Mouse (Mus musculus) ovary, postnatal 10 days (tissue): ENCODE data around the gene Pp2d1.

Source experiments
- DNase-seq: peaks from one replicate; pipeline ENCODE4 v3.0.0; 2022; ENCODE audit warnings: low spot score

Gene Pp2d1

GRCm38 (mm10) chr17:53566161-53566918 lies 27.1 kb upstream of the Pp2d1 start, which contains the start of gene Kat2b:
Gene Kat2b, plus strand, starts transcription at chr17:53566861.
- DNase-seq: peak; percentile 28

GRCm38 (mm10) chr17:53564837-53565236 lies 25.6 kb upstream of the Pp2d1 start:
- no peak for DNase-seq

GRCm38 (mm10) chr17:53561458-53562029 lies 22.3 kb upstream of the Pp2d1 start:
- no peak for DNase-seq

- DNase-seq: no peak
Observed at GRCm38 (mm10) chr17:53559646-53560045, 20.4 kb upstream of the Pp2d1 start.

GRCm38 (mm10) chr17:53557443-53557842 lies 18.2 kb upstream of the Pp2d1 start:
- no peak for DNase-seq

- no peak for DNase-seq
Observed at GRCm38 (mm10) chr17:53554813-53555212, 15.6 kb upstream of the Pp2d1 start.

GRCm38 (mm10) chr17:53554088-53554487 lies 14.8 kb upstream of the Pp2d1 start:
- no peak for DNase-seq

GRCm38 (mm10) chr17:53551306-53552299 lies 12.4 kb upstream of the Pp2d1 start:
- DNase-seq: no peak

GRCm38 (mm10) chr17:53543591-53544324 lies 4.5 kb upstream of the Pp2d1 start:
- DNase-seq: no peak

- DNase-seq: no peak
Observed at GRCm38 (mm10) chr17:53542536-53542935, 3.3 kb upstream of the Pp2d1 start.

GRCm38 (mm10) chr17:53532425-53532824 lies 6.8 kb downstream of the Pp2d1 start:
- no peak for DNase-seq

GRCm38 (mm10) chr17:53531160-53531559 lies 8.1 kb downstream of the Pp2d1 start:
- no peak for DNase-seq

- no peak for DNase-seq
Observed at GRCm38 (mm10) chr17:53528034-53528433, 11.2 kb downstream of the Pp2d1 start.

- DNase-seq: no peak
Observed at GRCm38 (mm10) chr17:53520509-53520908, 18.7 kb downstream of the Pp2d1 start.

GRCm38 (mm10) chr17:53519364-53519763 lies 19.9 kb downstream of the Pp2d1 start:
- DNase-seq: no peak

GRCm38 (mm10) chr17:53512311-53512951 lies 26.8 kb downstream of the Pp2d1 start:
- no peak for DNase-seq

- no peak for DNase-seq
Observed at GRCm38 (mm10) chr17:53502966-53503365, 36.3 kb downstream of the Pp2d1 start.

GRCm38 (mm10) chr17:53489007-53489378 lies 50.3 kb downstream of the Pp2d1 start:
- DNase-seq: no peak

GRCm38 (mm10) chr17:53488291-53489006 lies 50.8 kb downstream of the Pp2d1 start:
- no peak for DNase-seq

- DNase-seq: no peak
Observed at GRCm38 (mm10) chr17:53480433-53480832, 58.8 kb downstream of the Pp2d1 start.

- DNase-seq: no peak
Observed at GRCm38 (mm10) chr17:53479604-53480041, 59.6 kb downstream of the Pp2d1 start.
